Mouse (Mus musculus) thymus, postnatal 14 days (tissue): Measurements from ENCODE around the gene Filip1l.

Experiments
- DNase-seq: peaks from one replicate; pipeline ENCODE4 v3.0.0; 2021

Filip1l gene

GRCm38 (mm10) chr16:57573831-57574230, 220.9 kb downstream of the Filip1l start:
- DNase-seq: no peak

GRCm38 (mm10) chr16:57575764-57576388, 223.0 kb downstream of the Filip1l start:
- no peak for DNase-seq

- no peak for DNase-seq
These were observed 224.6 kb downstream of the Filip1l start for GRCm38 (mm10) chr16:57577519-57577918.

- no peak for DNase-seq
These were observed 227.1 kb downstream of the Filip1l start for GRCm38 (mm10) chr16:57580041-57580440.

- DNase-seq: no peak
These were observed 229.1 kb downstream of the Filip1l start for GRCm38 (mm10) chr16:57582008-57582407.

- DNase-seq: no peak
These were observed 232.3 kb downstream of the Filip1l start for GRCm38 (mm10) chr16:57585201-57585600.

- DNase-seq: peak; percentile 40
These were observed 240.7 kb downstream of the Filip1l start for GRCm38 (mm10) chr16:57593422-57594157.

- DNase-seq: no peak
These were observed 244.5 kb downstream of the Filip1l start for GRCm38 (mm10) chr16:57597295-57597957.

GRCm38 (mm10) chr16:57601031-57601430, 248.1 kb downstream of the Filip1l start:
- DNase-seq: no peak

GRCm38 (mm10) chr16:57606444-57607227, 253.7 kb downstream of the Filip1l start, which contains the start of gene Cmss1:
Gene Cmss1 (minus strand): TSS chr16:57606864.
- DNase-seq: peak; percentile 89

- peak; percentile 50 for DNase-seq
These were observed 258.9 kb downstream of the Filip1l start for GRCm38 (mm10) chr16:57611768-57612167.
